Mouse (Mus musculus) kidney, embryonic 15.5 days (tissue): ENCODE results near the gene Sh3bp5. TPM values are rescaled to one million over a fixed set of nuclear protein-coding genes. Genes with fewer than 3 reads are reported as not detected.

ENCODE experiments used
- ATAC-seq: fragments of 200-750 bp; cut with Nextera tagmentation; replicated peaks from 2 replicates; pipeline ENCODE4 v1.8.0; 2017; ENCODE audit warnings: moderate TSS enrichment; ENCODE audit not compliant: low FRiP score
- H3K27ac ChIP-seq: fragments of 300-500 bp; sonication (generic); 2 replicates; pipeline ENCODE4 v1.5.1; 2015; ENCODE audit warnings: mild to moderate bottlenecking, inconsistent platforms
- H3K27me3 ChIP-seq: fragments of 300-500 bp; sonication (generic); 2 replicates; pipeline ENCODE4 v1.6.1; 2015; ENCODE audit warnings: inconsistent platforms
- H3K36me3 ChIP-seq: fragments of 300-500 bp; sonication (generic); 2 replicates; pipeline ENCODE4 v1.6.1; 2015; ENCODE audit warnings: inconsistent platforms
- H3K4me1 ChIP-seq: fragments of 300-500 bp; sonication (generic); 2 replicates; pipeline ENCODE4 v1.6.1; 2015; ENCODE audit warnings: inconsistent platforms
- H3K4me2 ChIP-seq: fragments of 300-500 bp; sonication (generic); 2 replicates; pipeline ENCODE4 v1.6.1; 2015; ENCODE audit warnings: moderate library complexity, mild to moderate bottlenecking, inconsistent platforms
- H3K4me3 ChIP-seq: fragments of 300-500 bp; sonication (generic); replicated peaks from 2 replicates; pipeline ENCODE4 v1.5.1; 2015; ENCODE audit warnings: mild to moderate bottlenecking, inconsistent platforms
- H3K9ac ChIP-seq: fragments of 300-500 bp; sonication (generic); 2 replicates; pipeline ENCODE4 v1.6.1; 2015; ENCODE audit warnings: mild to moderate bottlenecking, inconsistent platforms
- H3K9me3 ChIP-seq: fragments of 300-500 bp; sonication (generic); replicated peaks from 2 replicates; pipeline ENCODE4 v1.6.1; 2016; ENCODE audit warnings: inconsistent platforms
- WGBS: fragments of 180-500 bp; shearing (Covaris S2); methylation state at CpG from one replicate; pipeline ENCODE4 v1.1.7; 2015; ENCODE audit warnings: mixed read lengths; 5-methylcytosine and 5-hydroxymethylcytosine counted together
- polyA plus RNA-seq: library from polyadenylated mRNA; unstranded; fragments of >200 nt; fragmentation: Nextera tagmentation; extraction: Ambion mirVana; gene quantifications from 2 replicates; pipeline ENCODE4 v1.2.1, GENCODE M21; 2015

The Sh3bp5 gene
- polyA plus RNA-seq, 1 experiment from 2014 or later: 33.1 TPM

DNA sequence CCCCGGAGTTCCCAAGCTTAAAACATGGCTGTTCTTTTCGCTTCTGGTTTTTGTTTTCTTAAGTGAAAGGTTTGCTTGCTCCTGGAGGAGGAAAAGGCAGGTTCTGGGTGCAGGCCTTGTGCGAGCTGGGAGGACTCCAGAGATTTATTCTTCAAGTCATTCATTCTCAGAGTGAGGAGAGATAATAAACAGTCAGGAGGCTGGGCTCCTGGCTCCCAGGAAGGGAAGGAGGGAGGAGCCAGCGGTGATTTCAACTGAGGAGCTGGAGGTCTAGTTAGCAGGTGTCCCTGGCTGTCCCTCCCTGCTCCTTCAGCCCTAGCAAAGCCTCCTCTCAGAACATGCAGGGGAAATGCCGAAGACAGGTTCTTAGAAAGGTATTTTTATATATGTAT, 6.9 kb downstream of the Sh3bp5 start:
- peak overlapping the region; percentile 65 for H3K27ac ChIP-seq
- H3K9me3 ChIP-seq: no peaks in the 10 kb centered on the region
- peaks cover 57% of the 10 kb centered on the region for H3K4me1 ChIP-seq
- peak overlapping the region; percentile 31 for H3K4me2 ChIP-seq
- H3K9ac ChIP-seq: no peak overlapping the region
- ATAC-seq: peak; percentile 59; the same call in 1 of the 2 replicates
- no peak overlapping the region for H3K4me3 ChIP-seq
- no peaks in the 10 kb centered on the region for H3K27me3 ChIP-seq
- WGBS: 27% methylated on average over 5 of the region's 5 CpGs
- peaks cover 22% of the 10 kb centered on the region for H3K36me3 ChIP-seq

DNA sequence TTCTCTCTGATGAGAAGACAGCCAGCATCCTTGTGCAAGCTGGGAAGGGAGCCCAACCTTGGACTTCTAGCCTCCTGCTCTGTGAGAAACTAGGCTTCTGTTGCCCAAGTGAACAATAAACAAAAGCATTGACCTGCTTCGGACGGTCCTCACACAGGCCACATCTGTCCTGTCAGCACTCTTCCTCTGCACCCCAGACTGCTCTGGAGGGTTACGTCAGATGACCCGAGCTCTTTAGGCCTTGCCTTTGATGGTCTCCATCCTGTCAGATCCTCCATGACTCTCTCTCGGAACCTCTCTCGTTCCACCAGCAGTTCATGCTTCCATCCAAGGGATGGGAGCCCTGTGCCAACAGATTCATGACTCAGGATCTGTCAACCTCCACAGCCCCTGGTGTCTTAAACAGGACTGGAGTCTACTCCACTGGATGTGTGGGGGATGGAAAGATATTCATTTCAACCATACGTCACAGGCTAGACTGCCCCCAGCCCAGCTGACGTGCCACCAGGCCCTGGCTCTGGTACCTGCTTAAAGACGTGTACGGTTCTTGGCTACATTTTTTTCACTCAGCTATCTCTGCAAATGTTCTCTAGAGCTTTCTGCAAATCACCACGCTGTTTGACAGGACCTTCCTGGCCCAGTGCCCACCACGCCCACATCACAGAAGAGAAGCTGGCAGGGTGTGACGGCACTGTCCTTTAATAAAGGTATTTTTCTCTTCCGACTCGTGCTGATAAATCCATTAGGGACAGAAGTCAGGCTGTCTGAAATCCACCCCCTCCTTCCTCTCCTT, 7.5 kb downstream of the Sh3bp5 start:
- WGBS: 28% methylated on average over 15 of the region's 15 CpGs
- Histone ChIP-seq H3K36me3 (peaks cover 22% of the 10 kb centered on the region), H3K4me1 (peaks cover 54% of the 10 kb centered on the region), H3K9me3 (no peaks in the 10 kb centered on the region), H3K4me3 (no peak overlapping the region), H3K9ac (no peak overlapping the region), H3K27ac (peak overlapping the region; percentile 65), H3K4me2 (peak overlapping the region; percentile 31), H3K27me3 (no peaks in the 10 kb centered on the region)
- peak; percentile 53; the same call in 1 of the 2 replicates for ATAC-seq

DNA sequence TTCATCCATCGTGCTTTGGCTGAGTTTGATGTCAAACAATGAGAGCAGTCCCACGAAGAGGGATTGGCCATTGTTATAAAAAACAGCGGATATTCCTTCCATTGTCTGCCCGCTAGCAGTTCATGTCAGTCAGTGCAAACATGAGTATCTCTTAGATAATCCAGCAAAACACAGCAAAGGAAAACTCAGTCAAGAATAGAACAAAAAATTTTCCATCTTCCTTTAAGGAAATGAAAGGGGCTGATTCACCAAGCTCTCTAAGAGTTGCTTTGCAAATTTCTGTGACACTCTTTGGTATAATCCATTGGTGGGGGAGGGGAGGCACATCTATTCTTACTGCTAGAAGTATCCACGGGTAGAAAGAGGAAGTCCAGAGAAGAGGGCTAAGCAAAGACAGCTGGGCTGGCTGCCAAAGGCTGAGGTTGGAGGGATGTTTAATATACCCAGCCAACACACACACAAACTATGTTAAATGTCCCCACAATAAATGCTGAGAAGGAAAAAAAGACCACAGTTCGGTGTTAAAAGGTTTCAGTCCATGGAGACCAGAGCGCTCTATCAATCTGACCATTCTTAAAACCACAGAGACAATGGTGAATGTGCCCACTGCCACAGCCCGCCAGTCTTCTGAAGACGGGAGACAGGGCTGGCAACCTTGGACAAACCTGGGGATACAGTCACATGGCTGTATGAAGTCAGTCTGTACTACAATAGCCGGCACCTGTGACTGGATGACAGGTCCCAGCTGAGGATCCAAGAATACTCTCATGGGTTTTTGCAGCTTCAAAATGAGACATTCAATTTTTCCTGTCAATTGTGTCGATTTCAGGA, 12.7 kb downstream of the Sh3bp5 start:
- H3K36me3 ChIP-seq: peaks cover 22% of the 10 kb centered on the region
- ATAC-seq: no peak; the same call in 1 of the 2 replicates
- no peak overlapping the region for H3K4me3 ChIP-seq
- H3K27me3 ChIP-seq: no peaks in the 10 kb centered on the region
- no peak overlapping the region for H3K4me2 ChIP-seq
- no peaks in the 10 kb centered on the region for H3K9me3 ChIP-seq
- 64% methylated on average over 11 of the region's 11 CpGs for WGBS
- no peak overlapping the region for H3K9ac ChIP-seq
- peak overlapping the region; percentile 75 for H3K27ac ChIP-seq
- peaks cover 63% of the 10 kb centered on the region for H3K4me1 ChIP-seq

DNA sequence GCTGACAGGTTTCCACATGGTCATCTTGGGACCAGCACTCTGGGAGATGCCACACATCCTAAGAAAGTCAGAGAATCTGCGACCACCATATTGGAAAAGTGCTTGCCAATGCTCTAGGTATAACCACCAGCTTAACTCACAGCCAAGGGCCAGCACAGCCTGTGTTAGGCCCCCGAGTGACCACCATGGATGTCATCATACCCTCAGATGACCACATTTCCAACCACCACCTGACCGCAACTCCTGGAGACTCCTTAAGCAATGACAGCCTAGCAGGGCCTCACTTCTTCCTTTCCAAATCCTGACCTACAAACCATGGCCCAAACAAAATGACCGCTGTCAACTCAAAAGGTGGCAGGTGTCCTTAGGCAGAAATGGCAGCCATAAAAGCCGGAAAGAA, 13.5 kb downstream of the Sh3bp5 start:
- H3K4me3 ChIP-seq: no peak overlapping the region
- no peak for ATAC-seq
- WGBS: 94% methylated on average over 5 of the region's 5 CpGs
- H3K27me3 ChIP-seq: no peaks in the 10 kb centered on the region
- peak overlapping the region; percentile 75 for H3K27ac ChIP-seq
- H3K4me1 ChIP-seq: peaks cover 60% of the 10 kb centered on the region
- H3K36me3 ChIP-seq: peaks cover 17% of the 10 kb centered on the region
- no peaks in the 10 kb centered on the region for H3K9me3 ChIP-seq
- H3K9ac ChIP-seq: no peak overlapping the region
- H3K4me2 ChIP-seq: no peak overlapping the region

DNA sequence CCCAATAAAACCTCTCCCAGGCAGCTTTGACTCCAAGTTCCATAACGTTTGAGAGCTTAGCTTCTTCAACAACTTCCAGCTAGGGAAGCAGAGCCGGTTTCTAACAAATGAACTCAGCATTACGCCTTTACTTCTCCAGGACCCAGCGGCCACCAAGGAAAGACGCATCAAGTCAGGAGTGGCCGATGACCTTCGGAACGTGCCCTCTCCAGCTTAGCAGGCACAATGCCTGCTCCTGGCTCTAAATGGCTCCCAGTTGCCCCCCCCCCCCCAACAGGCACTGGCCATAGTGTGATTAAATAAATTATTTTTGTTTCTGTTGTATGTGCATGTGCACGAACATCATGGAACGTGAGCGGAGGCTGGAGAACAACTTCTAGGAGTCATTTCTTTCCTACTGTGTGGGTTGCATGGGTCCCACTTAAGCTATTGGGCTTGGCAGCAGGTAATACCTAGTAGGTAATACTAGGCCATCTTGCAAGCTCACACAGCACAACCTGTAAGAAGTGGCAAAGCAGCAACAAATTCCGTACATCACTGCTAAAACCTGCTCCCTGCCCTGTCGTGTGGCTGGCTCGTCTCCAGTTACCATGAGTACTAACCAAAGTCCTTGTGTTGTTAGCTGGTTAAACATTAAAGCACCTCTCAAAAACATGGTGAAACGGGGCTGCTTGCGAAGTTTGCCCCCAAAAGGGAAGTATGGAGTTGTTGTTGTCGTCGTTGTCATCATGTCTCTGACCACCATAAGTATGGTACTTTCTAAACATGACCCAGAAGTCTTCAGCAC, 14.2 kb downstream of the Sh3bp5 start:
- no peak overlapping the region for H3K4me2 ChIP-seq
- H3K27ac ChIP-seq: peak overlapping the region; percentile 75
- no peak for ATAC-seq
- H3K27me3 ChIP-seq: no peaks in the 10 kb centered on the region
- H3K36me3 ChIP-seq: peaks cover 13% of the 10 kb centered on the region
- H3K4me1 ChIP-seq: peaks cover 66% of the 10 kb centered on the region
- H3K9ac ChIP-seq: no peak overlapping the region
- H3K4me3 ChIP-seq: no peak overlapping the region
- H3K9me3 ChIP-seq: no peaks in the 10 kb centered on the region
- 71% methylated on average over 18 of the region's 18 CpGs for WGBS

DNA sequence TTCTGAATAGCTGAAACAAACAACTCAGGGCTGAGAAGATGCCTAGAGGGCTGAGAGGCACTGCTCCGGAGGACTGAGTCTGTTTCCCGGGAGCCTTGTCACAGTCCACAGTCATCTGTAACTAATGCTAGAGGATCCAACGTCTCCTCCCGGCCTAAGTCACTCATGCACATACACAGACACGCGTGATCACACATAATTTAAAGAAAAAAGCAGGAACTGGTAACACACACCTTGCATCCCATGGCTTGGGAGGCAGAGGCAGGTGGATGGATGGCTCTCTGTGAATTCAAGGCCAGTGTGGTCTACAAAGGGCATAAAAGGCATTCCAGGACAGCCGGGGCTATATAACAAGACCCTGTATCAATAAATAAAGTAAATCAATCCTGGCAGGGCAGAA, 14.9 kb downstream of the Sh3bp5 start:
- H3K27me3 ChIP-seq: no peaks in the 10 kb centered on the region
- peak overlapping the region; percentile 75 for H3K27ac ChIP-seq
- H3K9me3 ChIP-seq: no peaks in the 10 kb centered on the region
- peak; percentile 61; the same call in 1 of the 2 replicates for ATAC-seq
- H3K9ac ChIP-seq: no peak overlapping the region
- H3K36me3 ChIP-seq: peaks cover 6% of the 10 kb centered on the region; the same call in 1 of the 2 replicates
- H3K4me3 ChIP-seq: no peak overlapping the region
- WGBS: 37% methylated on average over 7 of the region's 7 CpGs
- H3K4me2 ChIP-seq: no peak overlapping the region; the same call in 1 of the 2 replicates
- H3K4me1 ChIP-seq: peaks cover 73% of the 10 kb centered on the region

DNA sequence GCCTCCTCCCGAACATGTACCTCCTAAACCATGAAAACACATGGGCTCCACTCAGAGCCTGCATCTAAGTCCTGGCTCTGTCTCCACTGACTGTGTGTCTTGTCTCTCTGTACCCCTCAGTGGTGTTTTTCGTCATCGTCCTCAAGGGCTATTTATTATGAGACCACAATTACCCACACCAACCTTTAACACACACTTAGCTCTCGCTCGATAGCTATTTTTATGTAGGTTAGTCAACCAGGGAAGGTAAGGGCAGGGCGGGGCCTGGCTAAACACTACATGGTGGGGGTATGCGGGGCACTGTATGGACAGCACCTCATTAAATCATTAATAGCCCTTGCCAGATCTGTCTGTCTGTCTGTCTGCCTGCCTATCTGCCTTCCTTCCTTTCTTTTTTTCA, 15.3 kb downstream of the Sh3bp5 start:
- H3K4me1 ChIP-seq: peaks cover 74% of the 10 kb centered on the region
- H3K9ac ChIP-seq: no peak overlapping the region
- peak overlapping the region; percentile 75 for H3K27ac ChIP-seq
- no peaks in the 10 kb centered on the region for H3K9me3 ChIP-seq
- ATAC-seq: no peak
- no peaks in the 10 kb centered on the region for H3K27me3 ChIP-seq
- H3K4me3 ChIP-seq: no peak overlapping the region
- peaks cover 2% of the 10 kb centered on the region; the same call in 1 of the 2 replicates for H3K36me3 ChIP-seq
- no peak overlapping the region; the same call in 1 of the 2 replicates for H3K4me2 ChIP-seq
- 54% methylated on average over 7 of the region's 7 CpGs for WGBS

DNA sequence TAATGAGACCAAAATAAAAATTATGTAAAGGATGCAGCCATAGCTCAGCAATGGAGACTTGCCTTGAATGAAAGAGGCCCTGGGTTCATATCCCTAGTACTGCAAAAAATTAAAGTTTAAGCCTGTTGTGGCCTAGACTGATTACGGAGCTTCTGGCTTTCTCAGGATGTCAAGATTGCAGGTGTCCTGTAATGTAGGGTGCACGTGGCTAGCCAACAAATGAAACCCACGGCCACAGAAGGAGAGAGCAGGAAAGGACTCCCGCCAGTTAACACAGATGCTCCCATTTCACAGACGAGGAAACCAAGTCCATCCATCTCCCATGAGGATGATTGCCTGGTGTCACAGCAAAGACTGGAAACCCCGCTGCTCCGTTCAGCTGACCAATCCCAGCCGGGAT, 15.7 kb downstream of the Sh3bp5 start:
- no peak for ATAC-seq
- WGBS: 92% methylated on average over 8 of the region's 8 CpGs
- no peaks in the 10 kb centered on the region for H3K27me3 ChIP-seq

DNA sequence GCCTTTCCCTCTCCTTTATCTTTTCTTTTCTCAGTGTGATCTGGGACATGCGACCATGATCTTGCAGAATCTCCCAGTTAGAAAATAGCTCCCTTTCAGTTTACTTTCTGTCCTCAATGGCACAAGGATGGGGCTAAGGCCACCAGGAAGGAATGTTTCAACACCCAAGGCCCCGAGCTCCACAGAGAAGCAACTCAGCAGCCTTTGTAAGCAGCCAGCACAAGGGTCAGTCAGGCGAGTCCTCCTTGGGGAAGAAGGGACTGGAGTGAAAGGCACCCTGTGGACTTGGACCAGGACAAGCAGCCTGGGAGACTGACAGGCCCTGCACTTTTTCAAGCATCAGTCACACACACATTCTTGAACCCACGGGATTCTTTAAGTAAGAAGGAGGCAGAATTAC, 16.6 kb downstream of the Sh3bp5 start:
- WGBS: 37% methylated on average over 4 of the region's 4 CpGs
- peaks cover 87% of the 10 kb centered on the region for H3K4me1 ChIP-seq
- H3K9ac ChIP-seq: no peak overlapping the region
- H3K36me3 ChIP-seq: no peaks in the 10 kb centered on the region
- H3K27ac ChIP-seq: peak overlapping the region; percentile 29; the same call in 1 of the 2 replicates
- H3K27me3 ChIP-seq: no peaks in the 10 kb centered on the region
- H3K4me2 ChIP-seq: no peak overlapping the region
- no peak for ATAC-seq
- H3K4me3 ChIP-seq: no peak overlapping the region
- no peaks in the 10 kb centered on the region for H3K9me3 ChIP-seq

More for the DNA sequence above, 15.7 kb downstream of the Sh3bp5 start:
- H3K27ac ChIP-seq: peak overlapping the region; percentile 75; the same call in 1 of the 2 replicates
- no peak overlapping the region for H3K4me3 ChIP-seq
- no peak overlapping the region for H3K9ac ChIP-seq
- peaks cover 79% of the 10 kb centered on the region for H3K4me1 ChIP-seq
- H3K36me3 ChIP-seq: no peaks in the 10 kb centered on the region; the same call in 1 of the 2 replicates
- no peak overlapping the region for H3K4me2 ChIP-seq
- H3K9me3 ChIP-seq: no peaks in the 10 kb centered on the region

DNA sequence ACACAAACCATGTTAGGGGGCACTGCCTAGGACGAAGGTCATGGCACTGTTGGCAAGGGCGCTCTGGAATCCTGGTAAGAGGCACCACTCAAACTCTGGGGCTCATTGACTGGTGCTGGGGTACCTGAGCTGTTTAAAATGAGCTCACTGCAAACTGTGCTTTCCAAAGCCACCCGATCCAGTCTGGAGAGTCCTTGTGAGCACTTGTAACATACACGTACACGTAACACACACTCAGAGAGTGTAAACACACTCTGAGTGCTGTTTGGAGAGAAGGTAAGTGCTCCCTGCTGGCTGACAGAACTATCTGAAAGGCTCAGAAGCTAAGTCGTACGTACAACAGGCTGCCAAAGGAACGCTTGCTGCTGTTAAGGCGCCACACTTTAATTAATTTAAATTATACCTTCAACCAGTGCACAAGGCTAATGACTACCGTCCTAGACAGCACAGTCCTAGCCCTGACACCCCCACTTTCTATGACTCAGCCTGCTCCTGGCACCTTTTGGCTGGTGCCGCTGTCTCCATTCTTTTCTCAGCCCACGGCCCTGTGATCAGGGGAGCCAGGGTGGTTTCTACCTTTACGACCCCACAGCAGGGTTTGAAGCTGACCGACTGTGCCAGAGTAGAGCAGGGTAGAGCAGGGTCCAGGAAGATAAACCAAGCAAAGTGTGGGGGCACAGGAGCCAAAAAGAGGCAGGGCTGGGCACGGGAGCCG, 18.9 kb downstream of the Sh3bp5 start:
- Histone ChIP-seq H3K27ac (no peak overlapping the region), H3K9me3 (no peaks in the 10 kb centered on the region), H3K4me3 (no peak overlapping the region), H3K36me3 (no peaks in the 10 kb centered on the region), H3K9ac (no peak overlapping the region), H3K27me3 (no peaks in the 10 kb centered on the region), H3K4me1 (peaks cover 92% of the 10 kb centered on the region), H3K4me2 (no peak overlapping the region)
- 71% methylated on average over 16 of the region's 16 CpGs for WGBS
- no peak for ATAC-seq

DNA sequence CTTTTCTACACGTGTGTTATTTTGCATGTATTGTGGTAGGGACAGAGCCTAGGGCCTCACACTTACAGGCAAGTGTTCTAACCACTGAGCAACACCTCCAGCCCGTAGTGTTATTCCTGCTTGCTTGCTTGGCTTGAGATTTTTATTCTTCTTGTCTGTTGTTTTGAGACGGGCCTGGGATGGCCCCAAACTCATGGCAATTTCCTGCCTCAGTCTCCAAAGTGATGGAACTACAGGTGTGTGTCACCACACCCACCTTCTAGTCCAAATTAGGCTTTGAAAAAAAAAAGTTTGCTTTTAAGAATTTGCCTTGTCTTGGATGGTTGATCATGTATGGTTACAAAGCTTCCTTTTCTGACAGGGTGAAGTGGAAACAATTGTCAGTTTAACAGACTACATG, 19.5 kb downstream of the Sh3bp5 start:
- Histone ChIP-seq H3K36me3 (no peaks in the 10 kb centered on the region), H3K4me1 (peaks cover 87% of the 10 kb centered on the region), H3K27me3 (no peaks in the 10 kb centered on the region), H3K4me3 (no peak overlapping the region), H3K4me2 (no peak overlapping the region), H3K27ac (no peak overlapping the region), H3K9me3 (no peaks in the 10 kb centered on the region), H3K9ac (no peak overlapping the region)
- 82% methylated on average over 3 of the region's 3 CpGs for WGBS
- ATAC-seq: no peak
